Mouse (Mus musculus) heart, postnatal 25 days (tissue): Measurements from ENCODE around the gene Ptpn13. TPM values are rescaled to one million over a fixed set of nuclear protein-coding genes. Genes with fewer than 3 reads are reported as not detected.

Experiments
- DNase-seq: peaks from one replicate; pipeline ENCODE4 v3.0.0; 2022; ENCODE audit warnings: low spot score
- intact Hi-C: fragments of 180-260 bp; cut with DNase I; formaldehyde crosslinking; loops from one replicate; pipeline ENCODE4 v1.15.1; 2025
- total RNA-seq, 2 experiments: library from RNA; stranded (reverse); gene quantifications; 2 replicates each; pipeline ENCODE4 v1.2.3; 2021

Gene Ptpn13
- total RNA-seq, 2 experiments from 2014 or later, result 6.1 to 6.6 TPM

GRCm38 (mm10) chr5:103453361-103454140 is 28.6 kb downstream of the Ptpn13 start:
- intact Hi-C loops, result no loop called here
- DNase-seq, result no peak

- intact Hi-C loops, result loop anchor here (5.0 kb wide), 1 partner anchor 99 kb away; no protein-coding TSS in a partner anchor
Observed at GRCm38 (mm10) chr5:103456794-103457193, 31.8 kb downstream of the Ptpn13 start.

GRCm38 (mm10) chr5:103458411-103458810 is 33.4 kb downstream of the Ptpn13 start:
- intact Hi-C loops, result loop anchor here (5.0 kb wide), 1 partner anchor 101 kb away; no protein-coding TSS in a partner anchor
- DNase-seq, result no peak

More at GRCm38 (mm10) chr5:103456794-103457193, 31.8 kb downstream of the Ptpn13 start:
- DNase-seq, result no peak

- intact Hi-C loops, result loop anchor here (5.0 kb wide), 1 partner anchor 102 kb away; no protein-coding TSS in a partner anchor
- no peak for DNase-seq
Observed at GRCm38 (mm10) chr5:103458959-103459675, 34.1 kb downstream of the Ptpn13 start.

- intact Hi-C loops, result no loop called here
- no peak for DNase-seq
Observed at GRCm38 (mm10) chr5:103460903-103461302, 35.9 kb downstream of the Ptpn13 start.

- no peak for DNase-seq
- intact Hi-C loops, result no loop called here
Observed at GRCm38 (mm10) chr5:103463661-103464219, 38.7 kb downstream of the Ptpn13 start.

- DNase-seq, result no peak
- intact Hi-C loops, result no loop called here
Observed at GRCm38 (mm10) chr5:103464329-103464728, 39.3 kb downstream of the Ptpn13 start.

- no peak for DNase-seq
- intact Hi-C loops, result no loop called here
Observed at GRCm38 (mm10) chr5:103464771-103465170, 39.8 kb downstream of the Ptpn13 start.

GRCm38 (mm10) chr5:103472670-103473069 is 47.7 kb downstream of the Ptpn13 start:
- intact Hi-C loops, result no loop called here
- DNase-seq, result no peak

GRCm38 (mm10) chr5:103473467-103474096 is 48.6 kb downstream of the Ptpn13 start:
- DNase-seq, result no peak
- intact Hi-C loops, result no loop called here

GRCm38 (mm10) chr5:103474259-103474658 is 49.3 kb downstream of the Ptpn13 start:
- no peak for DNase-seq
- intact Hi-C loops, result no loop called here

GRCm38 (mm10) chr5:103475503-103475902 is 50.5 kb downstream of the Ptpn13 start:
- no peak for DNase-seq
- intact Hi-C loops, result no loop called here

GRCm38 (mm10) chr5:103479503-103479902 is 54.5 kb downstream of the Ptpn13 start:
- no peak for DNase-seq
- intact Hi-C loops, result no loop called here

GRCm38 (mm10) chr5:103481222-103481621 is 56.2 kb downstream of the Ptpn13 start:
- DNase-seq, result no peak
- intact Hi-C loops, result no loop called here

GRCm38 (mm10) chr5:103487001-103487400 is 62.0 kb downstream of the Ptpn13 start:
- intact Hi-C loops, result no loop called here
- no peak for DNase-seq

GRCm38 (mm10) chr5:103490964-103491363 is 66.0 kb downstream of the Ptpn13 start:
- intact Hi-C loops, result no loop called here
- no peak for DNase-seq

GRCm38 (mm10) chr5:103491788-103492187 is 66.8 kb downstream of the Ptpn13 start:
- intact Hi-C loops, result no loop called here
- no peak for DNase-seq

GRCm38 (mm10) chr5:103497061-103497460 is 72.1 kb downstream of the Ptpn13 start:
- intact Hi-C loops, result no loop called here
- DNase-seq, result no peak

- no peak for DNase-seq
- intact Hi-C loops, result no loop called here
Observed at GRCm38 (mm10) chr5:103497480-103497879, 72.5 kb downstream of the Ptpn13 start.

GRCm38 (mm10) chr5:103499305-103499704 is 74.3 kb downstream of the Ptpn13 start:
- intact Hi-C loops, result no loop called here
- no peak for DNase-seq
